Mouse (Mus musculus) ES-E14 (cell line): ENCODE results near the gene Cpeb2.

Source experiments
- CHD2 ChIP-seq: IDR thresholded peaks from 2 replicates; pipeline ENCODE4 v1.6.1; 2014; ENCODE audit warnings: mild to moderate bottlenecking, low read depth, low read length, inconsistent platforms
- HCFC1 ChIP-seq: IDR thresholded peaks from 2 replicates; pipeline ENCODE4 v1.6.1; 2012; ENCODE audit warnings: low read length, inconsistent platforms, borderline replicate concordance; ENCODE audit not compliant: insufficient read depth
- MAFK ChIP-seq: IDR thresholded peaks from 2 replicates; pipeline ENCODE4 v1.6.1; 2014; ENCODE audit warnings: mild to moderate bottlenecking, low read depth, low read length, inconsistent platforms; ENCODE audit not compliant: insufficient read depth
- ZC3H11A ChIP-seq: IDR thresholded peaks from 2 replicates; pipeline ENCODE4 v1.6.1; 2012; ENCODE audit warnings: low read depth, mild to moderate bottlenecking, inconsistent platforms, low read length, borderline replicate concordance
- ZNF384 ChIP-seq: IDR thresholded peaks from 2 replicates; pipeline ENCODE4 v1.6.1; 2012; ENCODE audit warnings: low read depth, low read length, inconsistent platforms

- no peak for TF ChIP-seq HCFC1
- TF ChIP-seq CHD2: no peak
- TF ChIP-seq ZNF384: no peak
- TF ChIP-seq ZC3H11A: no peak
- no peak for TF ChIP-seq MAFK
Measured at GRCm38 (mm10) chr5:43217987-43218846, 14.8 kb upstream of the Cpeb2 start.
